9 mouse cellular contexts compared by ENCODE assay signal in genomic region chr6:91153549-91154064, GRCm38 (mm10). TPM values are rescaled to one million over a fixed set of nuclear protein-coding genes. Genes with fewer than 3 reads are reported as not detected.
A peak's percentile ranks its signal among the peaks of the same experiment; 100 is the strongest.
DNase-seq lines count a peak whose midpoint lies in the region; ATAC-seq and TF ChIP-seq lines count a peak whose summit lies in the region.
"Had no signal": no experiment of that assay in that cellular context is flagged by ENCODE, and none has a peak within 500 bp of the region (broad histone marks: within the 10 kb centered on the region; RNA-seq: fewer than 3 reads in every experiment).

No protein-coding gene starts in this region.

- H3K4me1 ChIP-seq in kidney, embryonic 14.5 days (ENCODE audit: control insufficient read depth, insufficient read depth, low read length): peaks cover 10% of the 10 kb centered on the region
- H3K4me1 ChIP-seq in stomach, embryonic 14.5 days (ENCODE audit: control insufficient read depth, insufficient read depth, low read length): peaks cover 9% of the 10 kb centered on the region; the same call in 1 of the 2 replicates

- TF ChIP-seq CTCF in left cerebral cortex, adult 2 months (IDR thresholded peaks at IDR 0.05): no peak

- no peaks in the 10 kb centered on the region for H3K27me3 ChIP-seq in kidney, embryonic 14.5 days (ENCODE audit: control insufficient read depth, insufficient read depth, low read length)
- H3K27me3 ChIP-seq in stomach, embryonic 14.5 days (ENCODE audit: control insufficient read depth, insufficient read depth, low read length): no peaks in the 10 kb centered on the region

- ATAC-seq in kidney, embryonic 14.5 days (ENCODE audit: low FRiP score, low TSS enrichment): peak; percentile 21; the same call in 1 of the 2 replicates
- peak; percentile 50; the same call in 1 of the 2 replicates for ATAC-seq in stomach, embryonic 14.5 days (ENCODE audit: insufficient number of reproducible peaks, insufficient read depth, low FRiP score, low read depth)

- H3K4me3 ChIP-seq in kidney, embryonic 14.5 days (ENCODE audit: low read length): peak overlapping the region; percentile 17; the same call in 1 of the 2 replicates
- no peak overlapping the region for H3K4me3 ChIP-seq in left cerebral cortex, adult 2 months
- H3K4me3 ChIP-seq in stomach, embryonic 14.5 days (ENCODE audit: low read depth, low read length): peak overlapping the region; percentile 15

- no peaks in the 10 kb centered on the region for H3K9me3 ChIP-seq in kidney, embryonic 14.5 days (ENCODE audit: control insufficient read depth, low read length)
- no peaks in the 10 kb centered on the region for H3K9me3 ChIP-seq in stomach, embryonic 14.5 days (ENCODE audit: control insufficient read depth, low read depth, low read length)
- H3K9me3 ChIP-seq: G1E had no signal

- H3K27ac ChIP-seq in kidney, embryonic 14.5 days (ENCODE audit: low read depth, low read length): no peak overlapping the region
- H3K27ac ChIP-seq in left cerebral cortex, adult 2 months: peak overlapping the region; percentile 97
- H3K27ac ChIP-seq in stomach, embryonic 14.5 days (ENCODE audit: low read length): no peak overlapping the region

- H3K9ac ChIP-seq in kidney, embryonic 14.5 days (ENCODE audit: low read depth, low read length): no peak overlapping the region
- no peak overlapping the region for H3K9ac ChIP-seq in stomach, embryonic 14.5 days (replicated peaks; ENCODE audit: low read depth, low read length)

- no peak for DNase-seq in kidney, postnatal 25 days
- DNase-seq in cerebellum, adult 9-11 months: peak; percentile 76
- DNase-seq in frontal cortex, adult 2 months (ENCODE audit: extremely low spot score in 1 of 2, low spot score in 1 of 2): peak; percentile 76 to 78
- peak; percentile 67 to 75 for DNase-seq in left cerebral cortex, adult 2 months (ENCODE audit: extremely low spot score in 1 of 2, low spot score in 2 of 2)
- peak; percentile 72 for DNase-seq in mesoderm, embryonic 11.5 days (ENCODE audit: low read depth, low spot score)
- no peak for DNase-seq in adrenal gland, adult 2 months

- WGBS in kidney, embryonic 14.5 days: 3% methylated on average over 10 of the region's 10 CpGs
- WGBS in stomach, embryonic 14.5 days: 2% methylated on average over 10 of the region's 10 CpGs

- no peaks in the 10 kb centered on the region for H3K36me3 ChIP-seq in kidney, embryonic 14.5 days (ENCODE audit: control insufficient read depth, insufficient read depth, low read length)
- no peaks in the 10 kb centered on the region for H3K36me3 ChIP-seq in stomach, embryonic 14.5 days (ENCODE audit: control insufficient read depth, insufficient read depth, low read length)
- H3K36me3 ChIP-seq: G1E had no signal

- H3K4me2 ChIP-seq in kidney, embryonic 14.5 days (replicated peaks; ENCODE audit: low read depth, low read length): peak overlapping the region; percentile 23; the same call in 1 of the 2 replicates
- H3K4me2 ChIP-seq in stomach, embryonic 14.5 days (replicated peaks; ENCODE audit: low read depth, low read length): peak overlapping the region; percentile 30; the same call in 1 of the 2 replicates

- intact Hi-C loops in left cerebral cortex, adult 2 months (cut with DNase I): no loop called here

RNA-seq across cellular contexts. Expression of gene Hdac11, which starts 2.9 kb away (rescaled TPM):
- 11.6 and 14.1 TPM in 2 replicates for polyA plus RNA-seq in kidney, embryonic 14.5 days (2014; fragmentation: Nextera tagmentation; extraction: Ambion mirVana)
- polyA plus RNA-seq in frontal cortex, adult 2 months (2012; rRNA removed): 167 and 189 TPM in 2 replicates
- 100 to 1,000 TPM; 174 to 176 TPM for total RNA-seq in left cerebral cortex, adult 2 months (2021)
- polyA plus RNA-seq in stomach, embryonic 14.5 days (2014; fragmentation: Nextera tagmentation; extraction: Ambion mirVana): 9.5 and 10.2 TPM in 2 replicates
- 10 to 100 TPM in 1 of 2 experiments, 1 to 10 TPM in 1; 6.9 to 14.6 TPM for total RNA-seq in adrenal gland, adult 2 months (2021)
- polyA plus RNA-seq in adrenal gland, adult 2 months (2012; rRNA removed): 8.1 and 11.8 TPM in 2 replicates

RNA-seq across cellular contexts. Expression of gene Nup210, which starts 37.0 kb away (rescaled TPM):
- polyA plus RNA-seq in kidney, embryonic 14.5 days (2014; fragmentation: Nextera tagmentation; extraction: Ambion mirVana): 13.1 and 30.6 TPM in 2 replicates
- polyA plus RNA-seq in frontal cortex, adult 2 months (2012; rRNA removed): 26.4 and 26.7 TPM in 2 replicates
- total RNA-seq in left cerebral cortex, adult 2 months (2021): 10 to 100 TPM; 23.5 to 24.5 TPM
- polyA plus RNA-seq in stomach, embryonic 14.5 days (2014; fragmentation: Nextera tagmentation; extraction: Ambion mirVana): 11.6 and 13.1 TPM in 2 replicates
- total RNA-seq in adrenal gland, adult 2 months (2021): 1 to 10 TPM; 4.1 to 4.5 TPM
- polyA plus RNA-seq in adrenal gland, adult 2 months (2012; rRNA removed): 6.3 and 6.7 TPM in 2 replicates

RNA-seq across cellular contexts. Expression of gene Fbln2, which starts 58.6 kb away (rescaled TPM):
- 16.4 and 22.1 TPM in 2 replicates for polyA plus RNA-seq in kidney, embryonic 14.5 days (2014; fragmentation: Nextera tagmentation; extraction: Ambion mirVana)
- polyA plus RNA-seq in frontal cortex, adult 2 months (2012; rRNA removed): 25.3 and 25.6 TPM in 2 replicates
- total RNA-seq in left cerebral cortex, adult 2 months (2021): 1 to 10 TPM; 5.7 to 8.0 TPM
- 35.5 and 41.9 TPM in 2 replicates for polyA plus RNA-seq in stomach, embryonic 14.5 days (2014; fragmentation: Nextera tagmentation; extraction: Ambion mirVana)
- 10 to 100 TPM in 1 of 2 experiments, 1 to 10 TPM in 1; 9.7 to 17.9 TPM for total RNA-seq in adrenal gland, adult 2 months (2021)
- polyA plus RNA-seq in adrenal gland, adult 2 months (2012; rRNA removed): 22.7 and 26.6 TPM in 2 replicates
- polyA plus RNA-seq: G1E had no signal

Comparison
In these comparisons a context has a peak if more than half of its experiments do, and no peak if none do; other contexts are left out.
1. DNase-seq: peak in cerebellum, adult 9-11 months (single experiment), frontal cortex, adult 2 months (2 of 2), left cerebral cortex, adult 2 months (2 of 2) and mesoderm, embryonic 11.5 days (single experiment); none in kidney, postnatal 25 days (0 of 2) and adrenal gland, adult 2 months (single experiment).
2. RNA of gene Hdac11, which starts 2.9 kb away (polyA plus RNA-seq): 167 to 189 TPM in frontal cortex, adult 2 months; 11.6 to 14.1 TPM in kidney, embryonic 14.5 days, 9.5 to 10.2 TPM in stomach, embryonic 14.5 days and 8.1 to 11.8 TPM in adrenal gland, adult 2 months; every median in the first group is over 10 times any median in the second.